Mouse (Mus musculus) midbrain, embryonic 16.5 days (tissue): ENCODE measurements around the gene Nav1. TPM values are rescaled to one million over a fixed set of nuclear protein-coding genes. Genes with fewer than 3 reads are reported as not detected.
"Not testable (repeated sequence)": the region's sequence is repeated elsewhere in the genome, so short reads cannot be mapped to it uniquely, and the experiment has no call there.

Experiments
- ATAC-seq: fragments of 200-750 bp; cut with Nextera tagmentation; 2 replicates; pipeline ENCODE4 v1.8.0; 2017; ENCODE audit warnings: moderate TSS enrichment
- H3K27ac ChIP-seq: fragments of 300-500 bp; sonication (generic); 2 replicates; pipeline ENCODE4 v1.5.1; 2014; ENCODE audit warnings: mild to moderate bottlenecking, low read length, mixed read lengths
- H3K27me3 ChIP-seq: fragments of 300-500 bp; sonication (generic); 2 replicates; pipeline ENCODE4 v1.6.1; 2014; ENCODE audit warnings: low read depth, low read length, mixed read lengths; ENCODE audit not compliant: control insufficient read depth, insufficient read depth
- H3K36me3 ChIP-seq: fragments of 300-500 bp; sonication (generic); 2 replicates; pipeline ENCODE4 v1.6.1; 2014; ENCODE audit warnings: mild to moderate bottlenecking, low read length, moderate library complexity, mixed read lengths; ENCODE audit not compliant: control insufficient read depth, insufficient read depth
- H3K4me1 ChIP-seq: fragments of 300-500 bp; sonication (generic); 2 replicates; pipeline ENCODE4 v1.6.1; 2014; ENCODE audit warnings: mild to moderate bottlenecking, low read length, mixed read lengths; ENCODE audit not compliant: control insufficient read depth, insufficient read depth
- H3K4me2 ChIP-seq: fragments of 300-500 bp; sonication (generic); 2 replicates; pipeline ENCODE4 v1.6.1; 2014; ENCODE audit warnings: mild to moderate bottlenecking, low read length, mixed read lengths
- H3K4me3 ChIP-seq: fragments of 300-500 bp; sonication (generic); 2 replicates; pipeline ENCODE4 v1.5.1; 2014; ENCODE audit warnings: low read depth, mild to moderate bottlenecking, low read length, moderate library complexity, mixed read lengths
- H3K9ac ChIP-seq: fragments of 300-500 bp; sonication (generic); 2 replicates; pipeline ENCODE4 v1.6.1; 2014; ENCODE audit warnings: low read depth, low read length, mixed read lengths
- H3K9me3 ChIP-seq: fragments of 300-500 bp; sonication (generic); replicated peaks from 2 replicates; pipeline ENCODE4 v1.6.1; 2014; ENCODE audit warnings: mild to moderate bottlenecking, low read length, mixed read lengths; ENCODE audit not compliant: control insufficient read depth, poor library complexity, severe bottlenecking
- WGBS: fragments of 180-500 bp; shearing (Covaris S2); extraction: QIAGEN DNeasy Blood & Tissue Kit; methylation state at CpG from one replicate; pipeline ENCODE4 v1.1.7; 2014; 5-methylcytosine and 5-hydroxymethylcytosine counted together
- polyA plus RNA-seq: library from polyadenylated mRNA; unstranded; fragments of >200 nt; fragmentation: Nextera tagmentation; extraction: Ambion mirVana; gene quantifications from 2 replicates; pipeline ENCODE4 v1.2.1, GENCODE M21; 2015

The Nav1 gene
- polyA plus RNA-seq, 1 experiment from 2014 or later: 53.9 TPM

DNA sequence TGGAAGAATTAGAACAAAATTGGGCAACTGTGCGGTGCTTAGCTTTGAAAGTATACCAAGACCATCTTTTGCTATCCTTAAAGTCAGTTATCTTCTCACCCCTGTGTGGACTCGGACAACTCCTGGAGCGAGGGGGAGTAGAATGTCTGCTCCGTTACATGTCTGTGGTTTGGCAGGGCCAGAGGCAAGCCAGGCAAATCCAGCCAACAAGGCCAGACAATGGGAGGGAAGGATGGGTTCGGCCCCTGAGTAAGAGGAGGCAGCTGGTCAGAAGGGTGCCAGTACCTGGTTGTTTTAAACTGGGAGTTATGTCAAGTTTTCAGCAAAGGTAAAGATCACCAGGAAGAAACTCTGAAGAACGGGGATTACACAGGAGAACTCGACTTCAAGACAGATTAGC, 121.9 kb downstream of the Nav1 start:
- no peak overlapping the region for H3K4me2 ChIP-seq
- H3K9ac ChIP-seq: no peak overlapping the region
- H3K9me3 ChIP-seq: no peaks in the 10 kb centered on the region
- no peak for ATAC-seq
- no peaks in the 10 kb centered on the region for H3K4me1 ChIP-seq
- WGBS: 85% methylated on average over 7 of the region's 7 CpGs
- H3K4me3 ChIP-seq: no peak overlapping the region
- peaks cover 11% of the 10 kb centered on the region; the same call in 1 of the 2 replicates for H3K36me3 ChIP-seq
- no peak overlapping the region for H3K27ac ChIP-seq
- H3K27me3 ChIP-seq: no peaks in the 10 kb centered on the region

DNA sequence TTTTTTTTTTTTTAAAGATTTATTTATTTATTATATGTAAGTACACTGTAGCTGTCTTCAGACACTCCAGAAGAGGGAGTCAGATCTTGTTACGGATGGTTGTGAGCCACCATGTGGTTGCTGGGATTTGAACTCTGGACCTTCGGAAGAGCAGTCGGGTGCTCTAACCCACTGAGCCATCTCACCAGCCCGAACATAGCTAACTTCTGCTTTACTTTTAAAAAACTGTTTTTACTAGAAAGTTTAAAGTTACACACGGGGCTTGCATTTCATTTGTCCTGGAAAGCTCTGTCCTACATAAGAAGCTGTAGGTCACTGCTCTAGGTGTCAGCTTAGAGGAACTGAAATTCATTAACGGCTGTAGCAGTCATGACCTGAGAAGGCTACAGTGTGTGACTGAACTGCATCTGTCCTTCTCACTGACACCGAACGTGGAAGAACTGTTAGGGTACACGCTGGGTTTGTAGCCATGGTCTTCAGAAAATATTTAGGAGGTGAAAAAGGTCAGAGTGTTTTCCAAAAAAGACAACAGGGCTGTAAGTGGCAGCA, 122.5 kb downstream of the Nav1 start:
- not testable (repeated sequence) for H3K27ac ChIP-seq, H3K4me2 ChIP-seq, H3K4me1 ChIP-seq, ATAC-seq, H3K9ac ChIP-seq, H3K4me3 ChIP-seq, H3K9me3 ChIP-seq, H3K27me3 ChIP-seq
- WGBS: 80% methylated on average over 8 of the region's 9 CpGs
- peaks cover 11% of the 10 kb centered on the region; the same call in 1 of the 2 replicates for H3K36me3 ChIP-seq

DNA sequence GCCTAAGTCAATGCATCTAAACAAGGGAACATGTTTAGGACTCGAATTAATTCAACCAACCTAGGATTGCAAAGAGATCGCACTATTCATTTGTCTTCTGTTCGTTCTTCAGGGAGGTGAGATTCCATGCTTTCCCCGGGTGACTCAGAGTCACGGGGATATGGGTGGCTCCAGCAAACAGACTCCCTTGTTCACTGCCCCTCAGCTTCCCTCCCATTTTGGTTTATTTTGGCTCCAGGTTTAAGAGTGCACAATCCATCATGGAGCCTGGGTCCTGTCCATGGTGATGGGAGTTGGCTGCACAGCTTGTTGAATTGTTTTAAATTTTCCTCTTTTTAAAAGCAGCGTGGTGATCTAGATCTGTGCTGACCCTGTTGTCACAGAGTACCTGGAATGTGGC, 123.1 kb downstream of the Nav1 start:
- H3K9ac ChIP-seq: no peak overlapping the region
- ATAC-seq: no peak
- H3K9me3 ChIP-seq: no peaks in the 10 kb centered on the region
- peaks cover 11% of the 10 kb centered on the region; the same call in 1 of the 2 replicates for H3K36me3 ChIP-seq
- H3K4me3 ChIP-seq: no peak overlapping the region
- 96% methylated on average over 6 of the region's 6 CpGs for WGBS
- no peaks in the 10 kb centered on the region for H3K4me1 ChIP-seq
- H3K27ac ChIP-seq: no peak overlapping the region
- H3K4me2 ChIP-seq: no peak overlapping the region
- H3K27me3 ChIP-seq: no peaks in the 10 kb centered on the region

DNA sequence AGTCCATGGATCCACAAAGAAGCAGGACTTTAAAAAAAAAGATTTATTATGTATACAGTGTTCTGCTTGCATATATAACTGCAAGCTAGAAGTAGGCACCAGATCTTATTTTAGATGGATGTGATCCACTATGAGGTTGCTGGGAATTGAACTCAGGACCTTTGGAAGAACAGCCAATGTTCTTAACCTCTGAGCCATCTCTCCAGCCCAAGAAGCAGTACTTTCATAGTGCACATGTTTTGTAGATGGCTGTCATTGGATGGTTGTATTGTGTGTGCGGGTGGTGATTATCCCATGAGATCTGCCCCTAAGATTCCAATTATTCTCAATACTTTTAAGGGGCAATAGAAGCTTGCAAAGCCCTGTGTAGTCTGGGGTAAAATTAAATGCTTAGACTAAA, 124.4 kb downstream of the Nav1 start:
- no peak overlapping the region for H3K27ac ChIP-seq
- 100% methylated on average over 1 of the region's 1 CpGs for WGBS
- peaks cover 11% of the 10 kb centered on the region; the same call in 1 of the 2 replicates for H3K36me3 ChIP-seq
- H3K9me3 ChIP-seq: no peaks in the 10 kb centered on the region
- H3K4me2 ChIP-seq: no peak overlapping the region
- H3K4me1 ChIP-seq: no peaks in the 10 kb centered on the region
- no peak for ATAC-seq
- no peak overlapping the region for H3K4me3 ChIP-seq
- no peak overlapping the region for H3K9ac ChIP-seq
- H3K27me3 ChIP-seq: no peaks in the 10 kb centered on the region

DNA sequence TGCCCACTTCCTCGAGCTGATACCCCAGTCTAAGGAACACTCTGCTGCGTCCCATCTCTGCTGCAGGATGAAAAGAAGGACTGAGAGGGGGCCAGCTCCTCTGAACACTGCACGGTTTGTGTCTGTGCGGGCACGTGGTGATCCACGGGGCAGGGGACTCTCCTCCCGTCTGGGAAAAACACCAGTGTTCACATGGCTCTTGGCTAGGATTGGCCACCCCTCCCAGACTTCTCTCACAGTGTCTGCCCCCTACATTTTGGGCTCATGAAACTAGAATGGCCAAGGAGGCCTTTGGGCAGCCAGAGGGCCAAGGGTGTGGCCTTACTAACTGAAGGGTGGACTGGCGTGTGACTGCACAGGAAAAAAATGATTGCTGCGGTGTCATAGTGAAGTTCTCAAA, 125.4 kb downstream of the Nav1 start:
- whole genome bisulfite sequencing: 88% methylated on average over 9 of the region's 9 CpGs

DNA sequence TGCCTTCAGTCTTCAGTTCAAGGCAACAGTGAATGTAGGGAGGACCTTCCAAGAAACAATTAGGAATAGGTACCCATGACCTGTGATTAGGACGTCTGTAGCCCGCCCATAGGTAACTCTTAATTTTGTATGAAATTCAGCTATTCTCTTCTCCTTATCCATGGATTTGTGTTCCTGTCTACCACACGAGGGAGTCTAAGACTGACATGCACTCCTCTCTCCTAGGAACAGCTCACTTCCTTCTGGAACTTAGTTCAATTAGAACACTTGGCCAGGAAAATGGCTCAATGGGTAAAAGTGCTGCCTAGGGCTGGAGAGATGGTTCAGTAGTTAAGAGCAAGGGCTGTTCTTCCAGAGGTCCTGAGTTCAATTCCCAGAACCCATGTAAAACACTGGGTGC, 126.3 kb downstream of the Nav1 start:
- Histone ChIP-seq H3K4me1 (no peaks in the 10 kb centered on the region), H3K36me3 (peaks cover 11% of the 10 kb centered on the region; the same call in 1 of the 2 replicates), H3K9ac (no peak overlapping the region), H3K27ac (no peak overlapping the region), H3K4me2 (no peak overlapping the region), H3K9me3 (no peaks in the 10 kb centered on the region), H3K4me3 (no peak overlapping the region), H3K27me3 (no peaks in the 10 kb centered on the region)
- 79% methylated on average over 3 of the region's 3 CpGs for WGBS
- ATAC-seq: no peak

More for the DNA sequence above, 125.4 kb downstream of the Nav1 start:
- no peak for ATAC-seq
- H3K36me3 ChIP-seq: peaks cover 11% of the 10 kb centered on the region; the same call in 1 of the 2 replicates
- no peaks in the 10 kb centered on the region for H3K27me3 ChIP-seq
- H3K4me3 ChIP-seq: no peak overlapping the region
- H3K4me2 ChIP-seq: no peak overlapping the region
- H3K4me1 ChIP-seq: no peaks in the 10 kb centered on the region
- H3K9me3 ChIP-seq: no peaks in the 10 kb centered on the region
- no peak overlapping the region for H3K27ac ChIP-seq
- H3K9ac ChIP-seq: no peak overlapping the region

DNA sequence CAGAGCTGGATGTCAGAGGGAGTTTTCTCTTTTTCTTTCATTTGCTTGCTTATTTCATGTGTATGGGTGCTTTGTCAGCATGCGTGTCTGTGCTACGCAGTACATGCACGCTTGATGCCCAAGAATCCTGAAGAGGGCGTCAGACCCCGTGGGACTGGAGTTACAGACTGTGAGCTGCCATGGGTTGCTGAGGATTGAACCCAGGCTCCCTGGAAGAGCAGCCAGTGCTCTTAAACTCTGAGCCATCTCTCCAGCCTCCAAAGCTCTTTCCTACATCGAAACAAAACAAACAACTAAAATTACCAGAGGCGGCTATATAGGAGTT, 131.6 kb downstream of the Nav1 start:
- no peaks in the 10 kb centered on the region for H3K4me1 ChIP-seq
- H3K4me3 ChIP-seq: no peak overlapping the region
- WGBS: 87% methylated on average over 7 of the region's 7 CpGs
- no peak overlapping the region for H3K27ac ChIP-seq
- H3K4me2 ChIP-seq: no peak overlapping the region
- H3K27me3 ChIP-seq: no peaks in the 10 kb centered on the region
- H3K36me3 ChIP-seq: peaks cover 12% of the 10 kb centered on the region
- no peak overlapping the region for H3K9ac ChIP-seq
- H3K9me3 ChIP-seq: no peaks in the 10 kb centered on the region
- ATAC-seq: no peak

DNA sequence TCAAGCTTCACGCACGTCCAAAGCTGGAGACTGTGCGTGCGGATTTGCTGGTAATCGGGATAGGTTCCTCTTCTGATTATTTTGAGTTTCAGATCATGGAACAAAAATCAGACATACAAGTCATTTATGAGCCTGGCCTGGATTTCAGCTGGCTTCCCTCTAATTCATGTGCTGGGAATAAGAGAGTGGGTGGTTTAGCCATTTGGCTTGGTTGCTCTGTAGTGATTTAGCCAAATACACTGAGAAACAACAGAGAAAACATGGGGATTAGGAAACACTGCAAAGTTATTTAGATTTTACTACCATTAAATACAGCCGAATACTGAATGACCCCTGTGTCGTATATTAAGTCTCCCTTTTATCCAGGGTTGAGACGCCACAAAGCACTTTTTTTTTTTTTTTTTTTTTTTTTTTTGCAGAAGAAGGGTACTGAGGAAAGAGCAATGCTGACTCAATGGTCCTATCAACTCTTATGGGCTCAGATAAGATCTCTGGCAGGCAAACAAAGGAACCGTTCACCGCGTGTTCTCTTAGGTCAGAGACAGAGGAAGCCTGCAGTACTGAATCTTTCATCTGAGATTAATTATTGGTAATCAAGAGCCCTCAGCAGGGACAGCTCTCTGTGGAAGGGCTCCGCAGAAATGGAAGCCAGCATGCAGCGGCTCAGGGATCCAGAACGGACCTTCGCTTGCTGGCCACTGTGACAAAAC, 132.1 kb downstream of the Nav1 start:
- Histone ChIP-seq H3K9ac (no peak overlapping the region), H3K4me3 (no peak overlapping the region), H3K27me3 (no peaks in the 10 kb centered on the region), H3K27ac (no peak overlapping the region), H3K4me2 (no peak overlapping the region), H3K4me1 (no peaks in the 10 kb centered on the region), H3K36me3 (peaks cover 18% of the 10 kb centered on the region), H3K9me3 (no peaks in the 10 kb centered on the region)
- WGBS: 64% methylated on average over 15 of the region's 15 CpGs
- ATAC-seq: no peak

DNA sequence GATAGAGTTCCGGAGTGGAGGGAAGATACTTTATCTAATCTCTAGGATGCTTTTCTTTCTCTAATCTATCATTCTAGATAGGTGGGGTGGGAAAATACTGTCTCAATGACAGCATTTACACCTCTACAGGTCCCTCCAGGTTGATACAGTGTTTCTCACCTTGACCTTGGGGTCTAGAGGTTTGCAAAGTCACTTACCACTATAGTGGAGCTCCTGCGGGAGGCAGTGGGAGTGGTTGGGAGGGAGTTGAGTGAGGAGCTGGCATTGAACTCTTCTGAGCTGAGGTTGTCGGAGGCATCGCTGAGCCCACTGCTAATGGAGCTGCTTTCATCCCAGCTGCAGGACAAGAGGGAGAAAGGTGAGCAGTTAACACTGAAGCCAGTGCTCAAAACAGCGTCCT, 134.6 kb downstream of the Nav1 start:
- peaks cover 34% of the 10 kb centered on the region for H3K36me3 ChIP-seq
- WGBS: 82% methylated on average over 5 of the region's 5 CpGs

More for the DNA sequence above, 134.6 kb downstream of the Nav1 start:
- no peaks in the 10 kb centered on the region for H3K27me3 ChIP-seq
- H3K4me3 ChIP-seq: no peak overlapping the region
- no peak overlapping the region for H3K4me2 ChIP-seq
- H3K9me3 ChIP-seq: no peaks in the 10 kb centered on the region
- ATAC-seq: no peak
- no peaks in the 10 kb centered on the region for H3K4me1 ChIP-seq
- no peak overlapping the region for H3K27ac ChIP-seq
- no peak overlapping the region for H3K9ac ChIP-seq
